Mouse (Mus musculus): ENCODE results near the gene Bak1. TPM values are rescaled to one million over a fixed set of nuclear protein-coding genes. Genes with fewer than 3 reads are reported as not detected.

Bak1 gene
- total RNA-seq, 2 experiments from 2014 or later, result 29.7 to 32.1 TPM

GRCm38 (mm10) chr17:27056812-27057516, 28.2 kb upstream of the Bak1 start, which contains the start of gene Itpr3:
TSS of gene Itpr3 (plus strand) at chr17:27057304.
- intact Hi-C loops (cut with DNase I), result no loop called here
- peak in 1 of 2 experiments; percentile 81 for DNase-seq (ENCODE audit: extremely low spot score in 1 of 2, low spot score in 2 of 2)

- intact Hi-C loops (cut with DNase I), result no loop called here
- peak in 1 of 2 experiments; percentile 83 for DNase-seq (ENCODE audit: extremely low spot score in 1 of 2, low spot score in 2 of 2)
Observed at GRCm38 (mm10) chr17:27056170-27056569, 27.4 kb upstream of the Bak1 start.

GRCm38 (mm10) chr17:27051514-27051913, 22.7 kb upstream of the Bak1 start:
- peak in 1 of 2 experiments; percentile 79 for DNase-seq (ENCODE audit: extremely low spot score in 1 of 2, low spot score in 2 of 2)
- intact Hi-C loops (cut with DNase I), result no loop called here

GRCm38 (mm10) chr17:27050853-27051252, 22.0 kb upstream of the Bak1 start:
- DNase-seq (ENCODE audit: extremely low spot score in 1 of 2, low spot score in 2 of 2), result no peak
- intact Hi-C loops (cut with DNase I), result no loop called here

GRCm38 (mm10) chr17:27048445-27049239, 19.8 kb upstream of the Bak1 start:
- intact Hi-C loops (cut with DNase I), result no loop called here
- peak in 1 of 2 experiments; percentile 62 for DNase-seq (ENCODE audit: extremely low spot score in 1 of 2, low spot score in 2 of 2)

GRCm38 (mm10) chr17:27047762-27048444, 19.1 kb upstream of the Bak1 start:
- intact Hi-C loops (cut with DNase I), result no loop called here
- DNase-seq (ENCODE audit: extremely low spot score in 1 of 2, low spot score in 2 of 2), result no peak

GRCm38 (mm10) chr17:27045164-27045563, 16.4 kb upstream of the Bak1 start:
- intact Hi-C loops (cut with DNase I), result no loop called here

GRCm38 (mm10) chr17:27042840-27043239, 14.0 kb upstream of the Bak1 start:
- DNase-seq (ENCODE audit: extremely low spot score in 1 of 2, low spot score in 2 of 2), result peak in 1 of 2 experiments; percentile 74
- intact Hi-C loops (cut with DNase I), result no loop called here

More at GRCm38 (mm10) chr17:27045164-27045563, 16.4 kb upstream of the Bak1 start:
- no peak for DNase-seq (ENCODE audit: extremely low spot score in 1 of 2, low spot score in 2 of 2)

GRCm38 (mm10) chr17:27041787-27042055, 12.9 kb upstream of the Bak1 start:
- intact Hi-C loops (cut with DNase I), result no loop called here
- DNase-seq (ENCODE audit: extremely low spot score in 1 of 2, low spot score in 2 of 2), result no peak

GRCm38 (mm10) chr17:27041046-27041786, 12.4 kb upstream of the Bak1 start:
- intact Hi-C loops (cut with DNase I), result no loop called here
- no peak for DNase-seq (ENCODE audit: extremely low spot score in 1 of 2, low spot score in 2 of 2)

GRCm38 (mm10) chr17:27040304-27041045, 11.7 kb upstream of the Bak1 start:
- intact Hi-C loops (cut with DNase I), result no loop called here
- no peak for DNase-seq (ENCODE audit: extremely low spot score in 1 of 2, low spot score in 2 of 2)

GRCm38 (mm10) chr17:27039432-27040102, 10.8 kb upstream of the Bak1 start:
- intact Hi-C loops (cut with DNase I), result no loop called here

GRCm38 (mm10) chr17:27038335-27039050, 9.7 kb upstream of the Bak1 start:
- no peak for DNase-seq (ENCODE audit: extremely low spot score in 1 of 2, low spot score in 2 of 2)
- intact Hi-C loops (cut with DNase I), result no loop called here

More at GRCm38 (mm10) chr17:27039432-27040102, 10.8 kb upstream of the Bak1 start:
- no peak for DNase-seq (ENCODE audit: extremely low spot score in 1 of 2, low spot score in 2 of 2)

- DNase-seq (ENCODE audit: extremely low spot score in 1 of 2, low spot score in 2 of 2), result no peak
- intact Hi-C loops (cut with DNase I), result no loop called here
Observed at GRCm38 (mm10) chr17:27036465-27036864, 7.7 kb upstream of the Bak1 start.

GRCm38 (mm10) chr17:27032869-27033268, 4.1 kb upstream of the Bak1 start:
- intact Hi-C loops (cut with DNase I), result loop anchor here (5.0 kb wide), 3 partner anchors 54 to 489 kb away; partner anchors contain the start of gene Grm4
- DNase-seq (ENCODE audit: extremely low spot score in 1 of 2, low spot score in 2 of 2), result peak in 1 of 2 experiments; percentile 79

GRCm38 (mm10) chr17:27032328-27032727, 3.5 kb upstream of the Bak1 start:
- intact Hi-C loops (cut with DNase I), result loop anchor here (5.0 kb wide), 3 partner anchors 55 to 490 kb away; partner anchors contain the start of gene Grm4
- DNase-seq (ENCODE audit: extremely low spot score in 1 of 2, low spot score in 2 of 2), result no peak

GRCm38 (mm10) chr17:27030896-27031295, 2.1 kb upstream of the Bak1 start:
- no peak for DNase-seq (ENCODE audit: extremely low spot score in 1 of 2, low spot score in 2 of 2)
- intact Hi-C loops (cut with DNase I), result loop anchor here (5.0 kb wide), 3 partner anchors 56 to 491 kb away; partner anchors contain the start of gene Grm4
